Mouse (Mus musculus) gastrocnemius, postnatal 10 days (tissue): ENCODE measurements around the gene Olfr1026. TPM values are rescaled to one million over a fixed set of nuclear protein-coding genes. Genes with fewer than 3 reads are reported as not detected.

Source experiments
- DNase-seq: peaks from one replicate; pipeline ENCODE4 v3.0.0; 2021; ENCODE audit warnings: mixed read lengths
- long read RNA-seq, 2 experiments: library from polyadenylated mRNA; stranded (forward); transcript quantifications; one replicate each; pipeline ENCODE4 v2.0.0; 2021
- total RNA-seq, 2 experiments: library from RNA; stranded (reverse); gene quantifications; 2 replicates each; pipeline ENCODE4 v1.2.3; 2021

The Olfr1026 gene
- not detected for total RNA-seq
- long read RNA-seq, experiment 1, result 0 reads
- long read RNA-seq, experiment 2, result 0 reads

DNA sequence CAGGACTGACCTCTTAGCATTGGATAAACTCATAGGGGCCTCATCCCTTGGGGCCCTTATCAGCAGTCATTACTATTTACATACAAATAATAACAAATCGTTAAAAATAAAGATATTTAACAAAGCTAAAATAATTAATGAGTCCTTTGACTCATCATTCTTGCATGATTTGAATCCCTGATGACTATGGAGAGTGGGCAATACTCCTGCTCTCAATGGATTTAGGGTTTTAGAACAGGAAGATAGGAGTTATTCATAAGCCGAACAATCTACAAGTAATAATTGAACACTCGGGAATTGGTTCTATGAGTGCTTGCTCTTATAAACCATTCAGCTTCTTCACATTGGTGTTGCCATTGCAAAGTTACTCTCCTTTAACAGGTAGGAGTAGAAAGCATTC, at the start of gene Olfr1026:
Gene Olfr1026, plus strand, starts transcription at position 301 of the 400 bp plus-strand sequence.
- DNase-seq, result no peak

DNA sequence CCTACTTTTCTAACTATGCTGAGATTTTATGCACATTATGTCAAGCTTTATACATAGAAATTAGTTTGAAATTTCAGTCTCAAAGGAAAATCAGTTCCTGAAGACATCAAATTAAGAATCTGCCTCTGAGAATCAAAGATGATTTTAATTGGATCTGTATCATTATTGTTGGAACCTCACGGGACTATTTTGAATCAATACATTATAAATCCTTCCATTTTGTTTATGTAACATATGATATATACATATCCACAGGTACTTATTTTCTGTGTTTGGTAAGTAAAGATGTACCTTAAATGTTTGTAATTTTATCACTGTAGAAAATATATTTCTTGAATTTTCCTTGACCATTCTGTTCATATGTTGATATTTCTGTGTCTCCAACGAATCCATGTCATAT, 36.0 kb upstream of the Olfr1026 start, which contains the start of gene Olfr1023:
Gene Olfr1023, plus strand, starts transcription at position 301 of the 400 bp plus-strand sequence.
- no peak for DNase-seq

DNA sequence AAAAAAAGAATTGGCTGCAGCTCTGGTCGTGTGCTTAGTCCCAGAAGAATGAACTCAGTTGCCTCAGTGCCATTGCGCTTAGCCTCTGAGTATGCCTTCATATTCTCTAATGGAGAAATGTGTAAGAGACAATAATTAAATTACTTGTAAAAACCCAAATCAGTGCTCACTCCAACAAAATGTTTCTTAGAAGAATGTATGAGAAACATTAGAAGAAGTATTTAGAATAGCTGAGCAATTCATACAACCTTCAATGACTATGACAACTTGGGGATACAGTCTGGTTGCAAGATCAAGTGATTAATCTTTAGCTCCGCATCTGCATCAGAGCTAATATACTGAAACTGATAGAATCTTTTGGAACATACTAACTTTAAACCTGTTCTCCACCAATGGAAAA, 16.4 kb upstream of the Olfr1026 start, which contains the start of gene Olfr1024:
Gene Olfr1024, minus strand, starts transcription at position 101 of the 400 bp plus-strand sequence.
- no peak for DNase-seq

DNA sequence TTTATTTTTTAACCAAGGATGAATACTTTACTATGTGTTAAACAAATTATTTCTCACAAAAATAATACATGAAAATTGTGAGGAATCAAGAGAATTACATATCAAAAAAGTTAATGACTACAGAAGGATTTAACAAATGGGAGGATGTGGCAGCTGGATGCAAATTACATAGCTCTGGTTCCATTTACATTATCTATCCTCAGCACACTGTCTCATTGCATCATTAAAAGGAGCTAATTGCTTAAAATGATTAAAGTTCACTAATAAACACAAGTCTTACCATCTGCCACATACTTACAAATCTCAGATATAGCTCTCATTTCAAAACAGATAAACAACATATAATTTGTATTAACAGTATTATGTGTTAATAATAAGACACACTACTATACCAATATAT, 8.2 kb upstream of the Olfr1026 start:
- DNase-seq, result no peak

DNA sequence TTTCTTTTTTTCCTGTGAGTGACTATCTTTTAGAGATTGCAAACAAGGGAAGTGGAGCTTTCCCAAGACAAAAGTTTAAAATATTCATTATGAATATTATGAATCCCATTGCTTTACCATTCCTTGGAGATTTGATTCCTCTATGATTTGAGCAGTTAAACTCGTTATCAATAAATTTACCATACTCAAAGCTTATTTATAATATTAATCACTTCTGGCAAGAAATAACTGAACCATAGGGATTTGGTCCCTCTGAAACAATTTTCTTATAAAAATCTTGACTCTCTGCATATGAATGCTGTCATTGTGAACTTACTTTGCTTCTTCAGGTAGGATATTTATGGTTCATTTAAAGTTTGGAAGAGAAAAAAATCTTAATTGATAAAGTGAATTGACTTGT, 6.5 kb upstream of the Olfr1026 start, which contains the start of gene Olfr1025-ps1:
Gene Olfr1025-ps1, plus strand, starts transcription at position 301 of the 400 bp plus-strand sequence.
- no peak for DNase-seq

DNA sequence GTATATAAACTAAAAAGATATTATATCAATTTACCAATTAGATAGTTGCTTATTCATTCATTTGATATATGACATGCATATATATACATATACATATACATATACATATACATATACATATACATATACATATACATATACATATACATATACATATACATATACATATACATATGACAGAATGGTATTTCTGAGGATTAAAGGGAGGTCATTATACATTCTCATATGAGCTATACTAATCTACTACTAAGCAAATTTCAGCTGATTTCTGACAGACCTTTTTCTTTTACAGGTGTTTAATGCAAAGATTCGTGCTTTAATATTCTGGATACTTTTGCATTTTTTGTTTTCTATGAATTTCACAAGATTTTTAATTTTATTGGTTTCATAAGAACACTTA, 28.8 kb downstream of the Olfr1026 start, which contains the start of gene Olfr1028:
Gene Olfr1028, plus strand, starts transcription at position 301 of the 400 bp plus-strand sequence.
- DNase-seq, result no peak

DNA sequence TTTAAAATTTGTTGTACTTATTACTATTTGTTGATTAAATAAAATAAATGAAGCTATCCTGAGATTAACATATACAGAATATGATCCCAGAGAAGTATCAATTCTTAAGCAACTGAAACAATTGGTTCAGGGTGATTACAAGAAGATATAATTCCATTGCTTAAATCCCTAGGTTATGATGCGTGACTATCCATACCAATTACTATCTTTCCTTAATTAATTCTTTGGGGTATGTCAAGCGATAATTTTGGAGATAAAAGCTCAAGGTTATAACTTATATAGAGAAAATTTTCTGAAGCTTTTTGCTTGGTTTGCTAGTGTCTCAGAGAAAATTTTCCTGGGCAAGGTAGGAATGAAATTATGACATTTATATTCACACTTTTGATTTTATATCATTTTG, 52.2 kb downstream of the Olfr1026 start, which contains the start of gene Olfr1029:
Gene Olfr1029, plus strand, starts transcription at position 301 of the 400 bp plus-strand sequence.
- no peak for DNase-seq

Other genes with a start within 250 kb of the Olfr1026 start
- not detected for gene Olfr1006, start 242.8 kb upstream of the Olfr1026 start, total RNA-seq
- not detected for gene Olfr1008, start 232.1 kb upstream of the Olfr1026 start, total RNA-seq
- not detected for gene Olfr1009, start 206.1 kb upstream of the Olfr1026 start, total RNA-seq
- gene Olfr1012, start 158.8 kb upstream of the Olfr1026 start, total RNA-seq, result not detected
- gene Olfr1013, start 154.5 kb upstream of the Olfr1026 start, total RNA-seq, result not detected
- gene Olfr1014, start 148.8 kb upstream of the Olfr1026 start, total RNA-seq, result not detected
- not detected for gene Olfr1015, start 139.5 kb upstream of the Olfr1026 start, total RNA-seq
- not detected for gene Olfr1016, start 119.0 kb upstream of the Olfr1026 start, total RNA-seq
- gene Olfr1018, start 103.1 kb upstream of the Olfr1026 start, total RNA-seq, result not detected
- not detected for gene Olfr1019, start 76.1 kb upstream of the Olfr1026 start, total RNA-seq
- not detected for gene Olfr1020, start 74.5 kb upstream of the Olfr1026 start, total RNA-seq
- gene Olfr1022, start 53.0 kb upstream of the Olfr1026 start, total RNA-seq, result not detected
- not detected for gene Olfr1023, start 35.9 kb upstream of the Olfr1026 start, total RNA-seq
- gene Olfr1024, start 16.5 kb upstream of the Olfr1026 start, total RNA-seq, result not detected
- not detected for gene Olfr1025-ps1, start 6.4 kb upstream of the Olfr1026 start, total RNA-seq
- not detected for gene Olfr1028, start 28.9 kb downstream of the Olfr1026 start, total RNA-seq
- not detected for gene Olfr1029, start 52.3 kb downstream of the Olfr1026 start, total RNA-seq
- not detected for gene Olfr1030, start 57.7 kb downstream of the Olfr1026 start, total RNA-seq
- gene Olfr1031, start 68.7 kb downstream of the Olfr1026 start, total RNA-seq, result not detected
- gene Olfr1032, start 84.0 kb downstream of the Olfr1026 start, total RNA-seq, result not detected
- gene Olfr1033, start 99.1 kb downstream of the Olfr1026 start, total RNA-seq, result under 1 TPM; 0.09 to 0.45 TPM
- gene Olfr1034, start 124.3 kb downstream of the Olfr1026 start, total RNA-seq, result not detected
- gene Olfr1036, start 152.4 kb downstream of the Olfr1026 start, total RNA-seq, result not detected
- gene Olfr1037, start 165.8 kb downstream of the Olfr1026 start, total RNA-seq, result not detected
- gene Olfr1039, start 214.4 kb downstream of the Olfr1026 start, total RNA-seq, result not detected
- not detected for gene Olfr1040, start 225.2 kb downstream of the Olfr1026 start, total RNA-seq
- not detected for gene Olfr1042, start 240.3 kb downstream of the Olfr1026 start, total RNA-seq
- not detected for gene Olfr1043, start 246.0 kb downstream of the Olfr1026 start, total RNA-seq